Mouse (Mus musculus): ENCODE data around the gene Papss2. TPM values are rescaled to one million over a fixed set of nuclear protein-coding genes. Genes with fewer than 3 reads are reported as not detected.

The Papss2 gene
- 32.6 TPM for polyA plus RNA-seq (2014; fragmentation: Illumina TruSeq; extraction: RNeasy Lipid Tissue Mini Kit (QIAGEN cat#74804); ENCODE audit: low read depth, low replicate concordance)

DNA sequence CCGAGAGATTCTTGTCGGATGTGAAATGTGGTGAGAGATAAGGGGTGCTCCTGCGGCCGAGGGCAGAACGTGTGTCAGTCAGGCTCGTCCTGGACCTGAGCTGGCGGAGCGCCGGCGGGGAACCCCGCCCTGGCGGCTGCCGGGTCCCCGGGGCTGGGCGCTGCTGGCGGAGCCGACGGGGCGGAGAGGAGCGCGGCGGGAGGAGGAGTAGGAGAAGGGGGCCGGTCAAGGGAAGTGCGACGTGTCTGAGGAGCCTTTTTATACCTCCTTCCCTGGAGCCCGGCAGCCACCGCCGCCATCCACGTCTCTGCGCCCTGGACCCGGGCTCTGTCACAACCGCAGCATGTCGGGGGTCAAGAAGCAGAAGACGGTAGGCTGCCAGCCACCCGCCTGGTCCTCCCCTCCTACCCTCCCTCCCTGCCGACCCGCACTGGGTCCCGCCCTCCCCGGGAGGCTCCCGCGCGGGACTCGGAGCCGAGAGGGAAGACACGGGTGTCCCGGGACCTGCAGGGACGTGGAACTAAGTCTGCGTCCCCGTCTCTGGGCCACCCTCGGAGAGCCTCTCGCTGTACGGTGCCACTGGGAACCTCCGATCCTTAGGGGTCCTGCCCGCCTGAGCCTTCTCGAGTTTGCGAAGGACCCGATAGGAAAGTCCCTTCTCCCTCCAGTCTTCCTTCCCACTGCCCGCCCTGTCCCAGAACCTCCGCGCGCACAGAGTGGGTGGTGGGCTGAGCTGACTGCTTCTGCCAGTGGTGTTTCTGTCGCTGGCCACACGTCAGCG, at the start of gene Papss2:
Papss2 (plus strand) TSS at position 285 of the 781 bp plus-strand sequence.

Other genes with a start within 250 kb of the Papss2 start
- 125 TPM for gene Sgms1, start 206.1 kb upstream of the Papss2 start, polyA plus RNA-seq (2014; fragmentation: Illumina TruSeq; extraction: RNeasy Lipid Tissue Mini Kit (QIAGEN cat#74804); ENCODE audit: low read depth, low replicate concordance)
- 40.1 TPM for gene Rpl9-ps6, start 129.2 kb upstream of the Papss2 start, polyA plus RNA-seq (2014; fragmentation: Illumina TruSeq; extraction: RNeasy Lipid Tissue Mini Kit (QIAGEN cat#74804); ENCODE audit: low read depth, low replicate concordance)
- gene Minpp1, start 110.0 kb upstream of the Papss2 start, polyA plus RNA-seq (2014; fragmentation: Illumina TruSeq; extraction: RNeasy Lipid Tissue Mini Kit (QIAGEN cat#74804); ENCODE audit: low read depth, low replicate concordance): 51.8 TPM
- gene Atad1, start 144.0 kb downstream of the Papss2 start, polyA plus RNA-seq (2014; fragmentation: Illumina TruSeq; extraction: RNeasy Lipid Tissue Mini Kit (QIAGEN cat#74804); ENCODE audit: low read depth, low replicate concordance): 319 TPM
- 177 TPM for gene Pten, start 161.7 kb downstream of the Papss2 start, polyA plus RNA-seq (2014; fragmentation: Illumina TruSeq; extraction: RNeasy Lipid Tissue Mini Kit (QIAGEN cat#74804); ENCODE audit: low read depth, low replicate concordance)